Mouse (Mus musculus): ENCODE measurements around the gene Tceal9.
A peak's percentile ranks its signal among the peaks of the same experiment; 100 is the strongest.

GRCm38 (mm10) chrX:136223714-136224113 is 21.2 kb upstream of the Tceal9 start:
- TF ChIP-seq CTCF (IDR thresholded peaks at IDR 0.05; ENCODE audit: control insufficient read depth, insufficient read depth, insufficient read length): no peak
- no peak for TF ChIP-seq FOSL1 (IDR thresholded peaks at IDR 0.05; ENCODE audit: insufficient read depth, low read length, poor library complexity, severe bottlenecking)
- peak; percentile 14 for TF ChIP-seq USF1 (IDR thresholded peaks at IDR 0.05; ENCODE audit: low read depth)
- TF ChIP-seq MAX (IDR thresholded peaks at IDR 0.05): no peak
- TF ChIP-seq MYOD1 (IDR thresholded peaks at IDR 0.05; ENCODE audit: control insufficient read depth, insufficient read length, low read depth): no peak

Data from C2C12 (cell line).